Comparison of ENCODE assay signal across 21 mouse cellular contexts in the genomic region with DNA sequence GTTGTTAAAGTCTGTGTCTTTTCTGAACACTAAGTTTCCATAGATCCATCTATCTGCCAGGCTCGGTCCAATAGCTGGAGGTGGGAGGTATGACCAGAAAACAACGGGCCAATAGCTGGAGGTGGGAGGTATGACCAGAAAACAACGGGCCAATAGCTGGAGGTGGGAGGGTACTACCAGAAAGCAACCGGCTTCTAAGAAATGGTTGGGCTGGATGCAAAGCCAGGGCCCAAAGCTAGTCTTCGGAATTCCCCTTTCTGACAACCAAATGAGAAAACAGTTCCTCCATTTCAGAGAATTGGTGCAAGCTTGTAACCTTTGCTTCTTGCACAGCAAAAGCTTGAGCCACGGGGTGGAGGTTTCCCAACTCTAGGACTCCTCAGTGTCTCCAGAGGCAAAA.
A peak's percentile ranks its signal among the peaks of the same experiment; 100 is the strongest.
DNase-seq lines count a peak whose midpoint lies in the region; ATAC-seq and TF ChIP-seq lines count a peak whose summit lies in the region.
"Had no signal": no experiment of that assay in that cellular context is flagged by ENCODE, and none has a peak within 500 bp of the region (broad histone marks: within the 10 kb centered on the region; RNA-seq: fewer than 3 reads in every experiment).

No protein-coding gene starts in this region.

- no peak for TF ChIP-seq POLR2A in testis, adult 2 months (IDR thresholded peaks at IDR 0.05; ENCODE audit: control insufficient read depth, low read depth, low read length)

- ATAC-seq in forebrain, embryonic 14.5 days: no peak
- ATAC-seq in hindbrain, embryonic 13.5 days (ENCODE audit: low FRiP score): no peak
- ATAC-seq: forebrain, postnatal 0 days had no signal

- no peaks in the 10 kb centered on the region for H3K27me3 ChIP-seq in testis, adult 2 months (ENCODE audit: control insufficient read depth, insufficient read depth, low read length)
- H3K27me3 ChIP-seq in forebrain, embryonic 14.5 days (replicated peaks; ENCODE audit: control insufficient read depth, insufficient read depth, low read length): no peaks in the 10 kb centered on the region
- peaks cover 10% of the 10 kb centered on the region for H3K27me3 ChIP-seq in hindbrain, embryonic 13.5 days
- H3K27me3 ChIP-seq: embryonic facial prominence, embryonic 15.5 days had no signal

- no peak overlapping the region for H3K27ac ChIP-seq in testis, adult 2 months (ENCODE audit: control insufficient read depth, insufficient read depth, low read depth, low read length)
- no peak overlapping the region for H3K27ac ChIP-seq in forebrain, embryonic 14.5 days (ENCODE audit: low read depth, low read length)
- no peak overlapping the region for H3K27ac ChIP-seq in hindbrain, embryonic 13.5 days
- H3K27ac ChIP-seq: embryonic facial prominence, embryonic 15.5 days; forebrain, embryonic 12.5 days; heart, embryonic 10.5 days; hindbrain, embryonic 14.5 days had no signal

- H3K9ac ChIP-seq in forebrain, embryonic 14.5 days (ENCODE audit: low read length): no peak overlapping the region
- no peak overlapping the region for H3K9ac ChIP-seq in hindbrain, embryonic 13.5 days
- H3K9ac ChIP-seq: embryonic facial prominence, embryonic 15.5 days; forebrain, embryonic 12.5 days; forebrain, postnatal 0 days; hindbrain, embryonic 14.5 days had no signal

- H3K4me3 ChIP-seq in testis, adult 2 months (ENCODE audit: control insufficient read depth, low read depth, low read length): peak overlapping the region; percentile 19; the same call in 1 of the 2 replicates
- H3K4me3 ChIP-seq in forebrain, embryonic 14.5 days (ENCODE audit: low read depth, low read length): no peak overlapping the region
- no peak overlapping the region for H3K4me3 ChIP-seq in hindbrain, embryonic 13.5 days
- H3K4me3 ChIP-seq: embryonic facial prominence, embryonic 15.5 days; forebrain, embryonic 12.5 days; heart, embryonic 10.5 days had no signal

- TF ChIP-seq CTCF in testis, adult 2 months (IDR thresholded peaks at IDR 0.05; ENCODE audit: control insufficient read depth, insufficient read depth, insufficient replicate concordance, low read depth, low read length): no peak

- no peak for DNase-seq in testis, postnatal 10 days (ENCODE audit: low spot score)
- DNase-seq in NIH3T3 (ENCODE audit: low read depth): peak; percentile 41
- peak; percentile 74 for DNase-seq in adipocyte (ENCODE audit: low spot score)
- no peak for DNase-seq in forebrain, embryonic 14.5 days (ENCODE audit: low spot score)
- no peak for DNase-seq in layer of hippocampus, postnatal 14 days (ENCODE audit: low spot score in 2 of 2)
- DNase-seq in spleen, postnatal 4 days (ENCODE audit: low spot score in 2 of 2): no peak
- DNase-seq: adrenal gland, postnatal 25 days; cerebellum, adult 2 months; cerebellum, postnatal 10 days; embryo, embryonic 11 days; forebrain, postnatal 0 days; heart, adult 18-20 months; heart, postnatal 10 days; heart, postnatal 4 days; kidney, adult 11 months had no signal

- no peaks in the 10 kb centered on the region for H3K9me3 ChIP-seq in forebrain, embryonic 14.5 days (replicated peaks; ENCODE audit: control insufficient read depth, low read length)
- H3K9me3 ChIP-seq in hindbrain, embryonic 13.5 days: no peaks in the 10 kb centered on the region
- H3K9me3 ChIP-seq: embryonic facial prominence, embryonic 15.5 days; forebrain, embryonic 12.5 days; heart, embryonic 10.5 days had no signal

- H3K4me2 ChIP-seq in forebrain, embryonic 14.5 days (ENCODE audit: low read length): no peak overlapping the region
- H3K4me2 ChIP-seq in hindbrain, embryonic 13.5 days: no peak overlapping the region
- H3K4me2 ChIP-seq: embryonic facial prominence, embryonic 15.5 days; forebrain, embryonic 12.5 days; hindbrain, embryonic 14.5 days had no signal

- no peaks in the 10 kb centered on the region for H3K36me3 ChIP-seq in testis, adult 2 months (ENCODE audit: control insufficient read depth, insufficient read depth, low read length)
- H3K36me3 ChIP-seq in forebrain, embryonic 14.5 days (ENCODE audit: control insufficient read depth, insufficient read depth, low read length): no peaks in the 10 kb centered on the region
- no peaks in the 10 kb centered on the region for H3K36me3 ChIP-seq in hindbrain, embryonic 13.5 days
- H3K36me3 ChIP-seq: embryonic facial prominence, embryonic 15.5 days; forebrain, embryonic 12.5 days; heart, embryonic 10.5 days had no signal

- peaks cover 4% of the 10 kb centered on the region for H3K4me1 ChIP-seq in testis, adult 2 months (ENCODE audit: control insufficient read depth, insufficient read depth, low read length)
- H3K4me1 ChIP-seq in forebrain, embryonic 14.5 days (ENCODE audit: control insufficient read depth, insufficient read depth, low read length): no peaks in the 10 kb centered on the region
- peaks cover 7% of the 10 kb centered on the region for H3K4me1 ChIP-seq in hindbrain, embryonic 13.5 days (replicated peaks)

- 89% methylated on average over 6 of the region's 6 CpGs for WGBS in forebrain, embryonic 14.5 days
- 93% methylated on average over 6 of the region's 6 CpGs for WGBS in hindbrain, embryonic 13.5 days

Comparison
In these comparisons a context has a peak if more than half of its experiments do, and no peak if none do; other contexts are left out.
1. DNase-seq: peak in NIH3T3 (single experiment) and adipocyte (single experiment); none in testis, postnatal 10 days (single experiment), forebrain, embryonic 14.5 days (single experiment), layer of hippocampus, postnatal 14 days (0 of 2) and spleen, postnatal 4 days (0 of 2).